Mouse (Mus musculus) heart, adult 10 weeks (tissue): ENCODE data around the gene Gm6871. TPM values are rescaled to one million over a fixed set of nuclear protein-coding genes. Genes with fewer than 3 reads are reported as not detected.

Experiments
- polyA plus RNA-seq: library from polyadenylated mRNA; stranded (reverse); fragments of 350-450 nt; fragmentation: Illumina TruSeq; extraction: RNeasy Lipid Tissue Mini Kit (QIAGEN cat#74804); gene quantifications from one replicate; pipeline ENCODE4 v1.2.3, GENCODE M21; 2014; ENCODE audit warnings: low read depth, low replicate concordance

Gene Gm6871
- polyA plus RNA-seq: not detected

GRCm38 (mm10) chr7:41573562-41573961 lies at the start of gene Gm6871:
Gm6871 (minus strand) TSS chr7:41573662.

GRCm38 (mm10) chr7:41599034-41599813 lies 25.8 kb upstream of the Gm6871 start, which contains the start of gene 2610021A01Rik:
2610021A01Rik (plus strand) TSS chr7:41599230.

DNA sequence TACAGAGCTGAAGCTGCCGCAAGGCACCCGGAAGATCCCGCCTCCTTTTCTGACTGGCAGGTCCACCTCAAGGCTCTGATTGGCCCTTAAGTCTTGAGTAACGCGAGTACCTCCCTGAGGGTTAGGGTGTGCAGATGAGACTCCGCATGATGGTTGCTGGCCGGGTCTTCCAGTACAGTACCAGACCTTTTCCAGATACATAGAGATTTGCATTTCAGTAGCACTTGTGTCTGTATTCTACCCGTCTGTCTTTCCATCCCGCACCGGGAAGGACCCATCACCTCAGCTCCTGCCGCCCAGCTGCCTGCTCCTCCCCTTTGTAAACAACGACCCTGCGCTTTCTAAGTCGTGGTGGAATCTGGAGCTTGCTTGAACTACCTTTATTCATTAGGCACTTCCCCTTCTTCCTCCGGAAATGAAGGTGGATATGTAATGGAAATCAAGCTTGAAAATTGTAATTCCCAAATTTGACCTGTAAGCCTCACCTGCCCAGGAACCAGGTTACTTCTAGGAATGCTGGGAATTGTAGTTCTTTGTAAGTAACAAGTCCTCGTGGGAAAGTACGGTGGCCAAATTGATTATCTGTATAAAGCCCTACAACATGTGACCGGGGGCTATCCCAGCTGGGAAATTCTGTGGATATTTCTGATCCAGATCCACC lies 73.9 kb downstream of the Gm6871 start, which contains the start of the genes Gm20449 and AW146154:
Gm20449 (minus strand) TSS at position 29 of the 661 bp plus-strand sequence.
AW146154 (minus strand) TSS at position 502 of the 661 bp plus-strand sequence.

Other genes with a start within 250 kb of the Gm6871 start
- 12.9 TPM for gene AI987944, start 180.3 kb downstream of the Gm6871 start, polyA plus RNA-seq
- 0.47 TPM for gene Vmn2r57, start 125.0 kb downstream of the Gm6871 start, polyA plus RNA-seq
- gene Gm20449, start 74.2 kb downstream of the Gm6871 start, polyA plus RNA-seq: 0.16 TPM
- gene AW146154, start 73.8 kb downstream of the Gm6871 start, polyA plus RNA-seq: 5.2 TPM
- 7.7 TPM for gene 2610021A01Rik, start 25.6 kb upstream of the Gm6871 start, polyA plus RNA-seq
- gene Zfp788, start 59.5 kb upstream of the Gm6871 start, polyA plus RNA-seq: 7.9 TPM